Mouse (Mus musculus) A20 (cell line): Measurements from ENCODE around the gene Rbp3.

ENCODE experiments used
- DNase-seq: peaks from one replicate; pipeline ENCODE4 v3.0.0-alpha.2; 2011; ENCODE audit warnings: low read depth, low spot score

The Rbp3 gene

GRCm38 (mm10) chr14:33953761-33954160, at the start of gene Rbp3:
Gene Rbp3, plus strand, starts transcription at chr14:33954003.
- no peak for DNase-seq

GRCm38 (mm10) chr14:33904851-33905250, 49.0 kb upstream of the Rbp3 start:
- DNase-seq: no peak

GRCm38 (mm10) chr14:33913727-33914126, 40.1 kb upstream of the Rbp3 start:
- peak; percentile 23 for DNase-seq

- no peak for DNase-seq
Observed at GRCm38 (mm10) chr14:33914206-33914605, 39.6 kb upstream of the Rbp3 start.

GRCm38 (mm10) chr14:33920727-33921559, 32.9 kb upstream of the Rbp3 start:
- DNase-seq: no peak

- DNase-seq: no peak
Observed at GRCm38 (mm10) chr14:33922771-33923167, 31.0 kb upstream of the Rbp3 start.

- no peak for DNase-seq
Observed at GRCm38 (mm10) chr14:33923168-33924070, 30.4 kb upstream of the Rbp3 start, which contains the start of gene Gdf10. Gene Gdf10, plus strand, starts transcription at chr14:33923587.

GRCm38 (mm10) chr14:33931853-33932252, 21.9 kb upstream of the Rbp3 start:
- no peak for DNase-seq

- DNase-seq: peak; percentile 33
Observed at GRCm38 (mm10) chr14:33932935-33933703, 20.7 kb upstream of the Rbp3 start.

- peak; percentile 37 for DNase-seq
Observed at GRCm38 (mm10) chr14:33933778-33934317, 20.0 kb upstream of the Rbp3 start.

- DNase-seq: peak; percentile 81
Observed at GRCm38 (mm10) chr14:33939117-33939516, 14.7 kb upstream of the Rbp3 start.

- DNase-seq: no peak
Observed at GRCm38 (mm10) chr14:33940739-33941138, 13.1 kb upstream of the Rbp3 start, which contains the start of gene Gdf2. Gene Gdf2, plus strand, starts transcription at chr14:33941039.

- no peak for DNase-seq
Observed at GRCm38 (mm10) chr14:33942222-33942621, 11.6 kb upstream of the Rbp3 start.

- DNase-seq: no peak
Observed at GRCm38 (mm10) chr14:33946125-33946524, 7.7 kb upstream of the Rbp3 start.

- DNase-seq: peak; percentile 35
Observed at GRCm38 (mm10) chr14:33952233-33952981, 1.4 kb upstream of the Rbp3 start.

GRCm38 (mm10) chr14:33956055-33956454, 2.3 kb downstream of the Rbp3 start:
- DNase-seq: peak; percentile 34

GRCm38 (mm10) chr14:33958186-33958585, 4.4 kb downstream of the Rbp3 start:
- DNase-seq: no peak

GRCm38 (mm10) chr14:33958841-33959240, 5.0 kb downstream of the Rbp3 start:
- DNase-seq: no peak

- DNase-seq: peak; percentile 36
Observed at GRCm38 (mm10) chr14:33959341-33959740, 5.5 kb downstream of the Rbp3 start.

- peak; percentile 23 for DNase-seq
Observed at GRCm38 (mm10) chr14:33965675-33966074, 11.9 kb downstream of the Rbp3 start.
